Mouse (Mus musculus): ENCODE data around the gene Slc38a6. TPM values are rescaled to one million over a fixed set of nuclear protein-coding genes. Genes with fewer than 3 reads are reported as not detected.

The Slc38a6 gene
- polyA plus RNA-seq, 1 experiment from 2014 or later: 2.8 TPM

DNA sequence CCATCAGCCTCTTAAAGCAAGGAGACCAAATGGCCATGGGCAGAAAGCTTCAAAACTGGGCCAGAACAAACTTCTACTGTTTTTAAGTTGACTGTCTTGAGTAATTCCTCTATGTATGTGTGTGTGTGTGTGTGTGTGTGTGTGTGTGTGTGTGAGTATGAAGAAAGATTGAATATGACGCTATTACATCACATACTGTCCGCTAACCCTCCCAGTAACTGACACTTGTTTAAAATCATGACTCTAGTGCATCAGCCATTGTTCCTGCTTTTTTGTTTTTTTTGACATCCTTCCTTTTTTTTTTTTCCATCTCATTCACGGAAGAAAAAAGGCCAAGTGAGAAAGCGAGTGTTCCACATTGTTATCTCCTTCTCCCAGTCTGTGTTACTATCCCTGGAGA is 72.9 kb downstream of the Slc38a6 start:
- ATAC-seq (ENCODE audit: low FRiP score, low TSS enrichment) (no peak), DNase-seq (ENCODE audit: low spot score) (no peak)
- no peaks in the 10 kb centered on the region for H3K27me3 ChIP-seq (ENCODE audit: control insufficient read depth, insufficient read depth, low read length)
- no peak for TF ChIP-seq CTCF (IDR thresholded peaks at IDR 0.05; ENCODE audit: low read depth)
- no peak for TF ChIP-seq EP300 (optimal IDR thresholded peaks at IDR 0.05)
- no peaks in the 10 kb centered on the region for H3K4me1 ChIP-seq (replicated peaks; ENCODE audit: control insufficient read depth, insufficient read depth)
- H3K9ac ChIP-seq (ENCODE audit: low read length): no peak overlapping the region
- H3K9me3 ChIP-seq (ENCODE audit: control insufficient read depth, low read length): no peaks in the 10 kb centered on the region
- H3K4me2 ChIP-seq (replicated peaks; ENCODE audit: low read depth): no peak overlapping the region
- no peaks in the 10 kb centered on the region for H3K36me3 ChIP-seq (ENCODE audit: control insufficient read depth, insufficient read depth, low read length)
- H3K4me3 ChIP-seq (ENCODE audit: low read depth, low read length): no peak overlapping the region
- no peak overlapping the region for H3K27ac ChIP-seq (replicated peaks)
- 83% methylated on average over 4 of the region's 4 CpGs for WGBS

DNA sequence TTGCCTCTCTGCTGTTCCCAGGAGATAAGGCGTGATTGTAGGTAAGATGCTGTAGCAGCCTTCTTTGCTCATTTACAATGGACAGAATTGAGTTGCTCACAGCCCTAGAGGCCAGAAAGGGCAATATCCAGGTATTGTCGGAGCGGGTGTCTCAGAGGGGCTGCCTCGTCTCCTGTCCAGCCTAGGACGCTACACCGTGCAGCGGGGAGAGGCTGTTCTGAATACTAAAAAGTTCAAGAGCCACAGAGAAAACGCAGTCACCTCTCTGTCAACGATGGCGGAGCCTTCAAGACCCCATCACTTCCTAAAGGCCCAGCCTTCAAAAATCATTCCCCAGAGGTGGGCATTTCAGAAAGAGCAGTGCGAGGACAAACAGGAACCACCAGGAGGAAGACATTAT is 74.6 kb downstream of the Slc38a6 start:
- TF ChIP-seq EP300 (optimal IDR thresholded peaks at IDR 0.05) (no peak), CTCF (IDR thresholded peaks at IDR 0.05; ENCODE audit: low read depth) (no peak)
- Histone ChIP-seq H3K4me1 (replicated peaks; ENCODE audit: control insufficient read depth, insufficient read depth) (no peaks in the 10 kb centered on the region), H3K4me2 (replicated peaks; ENCODE audit: low read depth) (no peak overlapping the region), H3K36me3 (ENCODE audit: control insufficient read depth, insufficient read depth, low read length) (no peaks in the 10 kb centered on the region), H3K4me3 (ENCODE audit: low read depth, low read length) (no peak overlapping the region), H3K9me3 (ENCODE audit: control insufficient read depth, low read length) (no peaks in the 10 kb centered on the region), H3K9ac (ENCODE audit: low read length) (no peak overlapping the region), H3K27me3 (ENCODE audit: control insufficient read depth, insufficient read depth, low read length) (no peaks in the 10 kb centered on the region), H3K27ac (replicated peaks) (no peak overlapping the region)
- ATAC-seq (ENCODE audit: low FRiP score, low TSS enrichment): no peak
- DNase-seq (ENCODE audit: low spot score): no peak
- 85% methylated on average over 11 of the region's 11 CpGs for WGBS

DNA sequence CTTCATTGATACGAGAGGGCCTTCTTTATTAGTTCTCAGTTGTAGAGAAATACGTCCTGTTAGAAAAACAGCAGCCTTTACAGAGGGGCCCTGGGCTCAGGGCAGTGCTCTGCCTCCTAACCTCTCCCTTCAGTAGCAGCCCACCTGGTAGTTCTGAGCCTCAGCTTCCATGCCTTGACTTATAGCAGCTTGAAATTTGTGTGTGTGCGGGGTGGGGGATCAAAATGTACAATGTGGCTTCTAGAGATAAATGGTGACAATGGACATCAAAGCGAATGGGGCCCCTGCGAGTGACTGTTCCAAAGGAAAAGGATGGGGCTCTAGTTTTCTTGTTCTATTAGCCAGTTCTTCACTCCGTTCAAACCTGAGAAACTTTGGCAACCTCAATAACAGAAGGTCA is 76.8 kb downstream of the Slc38a6 start:
- DNase-seq (ENCODE audit: low spot score) (no peak), ATAC-seq (ENCODE audit: low FRiP score, low TSS enrichment) (no peak)
- TF ChIP-seq EP300 (optimal IDR thresholded peaks at IDR 0.05) (no peak), CTCF (IDR thresholded peaks at IDR 0.05; ENCODE audit: low read depth) (no peak)
- Histone ChIP-seq H3K9me3 (ENCODE audit: control insufficient read depth, low read length) (no peaks in the 10 kb centered on the region), H3K36me3 (ENCODE audit: control insufficient read depth, insufficient read depth, low read length) (no peaks in the 10 kb centered on the region), H3K4me1 (replicated peaks; ENCODE audit: control insufficient read depth, insufficient read depth) (no peaks in the 10 kb centered on the region), H3K27me3 (ENCODE audit: control insufficient read depth, insufficient read depth, low read length) (no peaks in the 10 kb centered on the region), H3K4me2 (replicated peaks; ENCODE audit: low read depth) (no peak overlapping the region), H3K4me3 (ENCODE audit: low read depth, low read length) (no peak overlapping the region), H3K9ac (ENCODE audit: low read length) (no peak overlapping the region), H3K27ac (replicated peaks) (no peak overlapping the region)
- 84% methylated on average over 6 of the region's 6 CpGs for WGBS

DNA sequence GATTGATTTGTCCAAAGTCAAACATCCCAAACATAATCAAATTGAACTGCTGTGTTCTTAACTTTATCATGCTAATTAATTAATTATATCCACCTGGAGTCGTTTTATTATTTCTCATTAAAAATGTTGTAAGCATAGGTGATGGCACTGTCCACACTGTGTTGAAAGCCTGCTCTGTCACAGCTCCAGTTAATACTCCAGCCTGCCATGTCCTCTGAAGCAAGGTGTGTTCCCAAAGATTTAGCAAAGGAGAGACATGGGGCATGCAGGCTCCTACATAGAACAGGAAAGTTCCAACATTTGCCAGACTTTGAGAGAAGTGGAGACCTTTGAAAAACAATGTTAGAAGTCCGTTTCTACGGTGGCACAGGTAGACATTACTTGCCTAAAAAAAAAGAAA is 77.4 kb downstream of the Slc38a6 start:
- ATAC-seq (ENCODE audit: low FRiP score, low TSS enrichment): no peak
- TF ChIP-seq EP300 (optimal IDR thresholded peaks at IDR 0.05) (no peak), CTCF (IDR thresholded peaks at IDR 0.05; ENCODE audit: low read depth) (no peak)
- H3K27me3 ChIP-seq (ENCODE audit: control insufficient read depth, insufficient read depth, low read length): no peaks in the 10 kb centered on the region
- H3K9me3 ChIP-seq (ENCODE audit: control insufficient read depth, low read length): no peaks in the 10 kb centered on the region
- no peak overlapping the region for H3K9ac ChIP-seq (ENCODE audit: low read length)
- H3K4me2 ChIP-seq (replicated peaks; ENCODE audit: low read depth): no peak overlapping the region
- no peak overlapping the region for H3K27ac ChIP-seq (replicated peaks)
- H3K4me1 ChIP-seq (replicated peaks; ENCODE audit: control insufficient read depth, insufficient read depth): no peaks in the 10 kb centered on the region
- no peak overlapping the region for H3K4me3 ChIP-seq (ENCODE audit: low read depth, low read length)
- 85% methylated on average over 3 of the region's 3 CpGs for WGBS
- DNase-seq (ENCODE audit: low spot score): no peak
- H3K36me3 ChIP-seq (ENCODE audit: control insufficient read depth, insufficient read depth, low read length): no peaks in the 10 kb centered on the region

DNA sequence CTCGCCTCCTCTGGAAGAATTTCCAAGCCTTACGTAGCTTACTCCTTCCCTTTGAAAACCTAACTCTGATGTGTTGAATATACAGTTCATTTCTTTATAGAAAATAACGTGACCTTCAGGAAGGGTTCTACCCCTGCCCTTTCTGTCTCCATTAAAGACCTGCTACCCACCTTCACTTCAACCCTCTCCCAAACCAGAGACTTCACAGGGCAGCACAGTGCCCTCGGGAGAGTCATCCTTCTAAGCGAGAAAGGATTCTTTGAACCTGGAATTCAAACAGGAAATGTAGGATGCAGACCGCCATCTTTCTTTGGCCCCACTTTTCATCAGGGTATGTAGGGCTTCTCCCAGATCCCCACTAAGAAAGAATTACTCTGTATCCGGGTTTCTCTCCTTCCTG is 80.0 kb downstream of the Slc38a6 start:
- Histone ChIP-seq H3K27ac (replicated peaks) (no peak overlapping the region), H3K9me3 (ENCODE audit: control insufficient read depth, low read length) (no peaks in the 10 kb centered on the region), H3K27me3 (ENCODE audit: control insufficient read depth, insufficient read depth, low read length) (no peaks in the 10 kb centered on the region), H3K4me3 (ENCODE audit: low read depth, low read length) (no peak overlapping the region), H3K4me1 (replicated peaks; ENCODE audit: control insufficient read depth, insufficient read depth) (no peaks in the 10 kb centered on the region), H3K36me3 (ENCODE audit: control insufficient read depth, insufficient read depth, low read length) (no peaks in the 10 kb centered on the region), H3K9ac (ENCODE audit: low read length) (no peak overlapping the region), H3K4me2 (replicated peaks; ENCODE audit: low read depth) (no peak overlapping the region)
- 89% methylated on average over 7 of the region's 7 CpGs for WGBS
- TF ChIP-seq EP300 (optimal IDR thresholded peaks at IDR 0.05) (no peak), CTCF (IDR thresholded peaks at IDR 0.05; ENCODE audit: low read depth) (no peak)
- ATAC-seq (ENCODE audit: low FRiP score, low TSS enrichment): no peak
- no peak for DNase-seq (ENCODE audit: low spot score)

DNA sequence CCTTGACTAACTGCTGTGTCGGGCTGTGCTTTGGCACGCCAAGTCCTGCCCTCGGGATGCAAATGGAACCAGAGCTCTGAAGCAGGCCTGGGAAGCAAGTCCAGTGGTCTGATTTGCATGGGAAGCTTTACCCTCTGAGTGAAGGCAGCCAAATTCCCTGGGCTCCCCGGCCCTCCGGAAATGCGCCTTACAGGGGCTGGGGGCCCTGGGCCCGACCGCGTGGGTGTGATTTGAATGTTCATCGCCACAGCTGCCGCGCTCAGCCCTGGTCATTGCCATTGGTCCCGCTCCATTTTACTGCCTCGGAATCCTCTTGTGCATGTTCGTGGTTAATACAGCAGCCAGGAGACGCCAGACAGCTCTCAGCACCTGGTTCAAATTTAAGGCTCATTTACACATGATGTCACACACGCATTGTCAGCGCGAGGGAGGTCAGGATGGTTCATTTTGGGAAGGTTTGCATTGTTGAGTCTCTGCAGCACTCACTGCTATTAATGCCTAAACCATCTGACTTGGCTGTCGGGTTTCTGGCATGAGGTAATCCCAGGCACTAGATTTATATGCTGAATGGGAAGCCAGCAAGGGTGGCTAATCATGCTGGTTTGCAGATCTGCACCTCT is 81.0 kb downstream of the Slc38a6 start:
- ATAC-seq (ENCODE audit: low FRiP score, low TSS enrichment): no peak
- H3K9ac ChIP-seq (ENCODE audit: low read length): no peak overlapping the region

More for the DNA sequence above, 81.0 kb downstream of the Slc38a6 start:
- Histone ChIP-seq H3K27ac (replicated peaks) (no peak overlapping the region), H3K36me3 (ENCODE audit: control insufficient read depth, insufficient read depth, low read length) (no peaks in the 10 kb centered on the region), H3K4me1 (replicated peaks; ENCODE audit: control insufficient read depth, insufficient read depth) (no peaks in the 10 kb centered on the region), H3K27me3 (ENCODE audit: control insufficient read depth, insufficient read depth, low read length) (no peaks in the 10 kb centered on the region), H3K4me3 (ENCODE audit: low read depth, low read length) (no peak overlapping the region), H3K4me2 (replicated peaks; ENCODE audit: low read depth) (no peak overlapping the region), H3K9me3 (ENCODE audit: control insufficient read depth, low read length) (no peaks in the 10 kb centered on the region)
- no peak for DNase-seq (ENCODE audit: low spot score)
- TF ChIP-seq EP300 (optimal IDR thresholded peaks at IDR 0.05) (no peak), CTCF (IDR thresholded peaks at IDR 0.05; ENCODE audit: low read depth) (no peak)
- WGBS: 33% methylated on average over 20 of the region's 20 CpGs

Measured in stomach, postnatal 0 days (tissue).